Mouse (Mus musculus): ENCODE measurements around the gene Fam117a. TPM values are rescaled to one million over a fixed set of nuclear protein-coding genes. Genes with fewer than 3 reads are reported as not detected.
A peak's percentile ranks its signal among the peaks of the same experiment; 100 is the strongest.

Gene Fam117a
- total and polyA plus RNA-seq, 2 experiments = 1.8 to 7.4 TPM

- Histone ChIP-seq H3K36me3 (ENCODE audit: control insufficient read depth, insufficient read depth, low read length) (peaks cover 6% of the 10 kb centered on the region; the same call in 1 of the 2 replicates), H3K27ac (replicated peaks; ENCODE audit: insufficient read depth, low read depth, low read length) (no peak overlapping the region), H3K27me3 (ENCODE audit: control insufficient read depth, insufficient read depth, low read length) (no peaks in the 10 kb centered on the region), H3K79me2 (ENCODE audit: control insufficient read depth, insufficient read depth, low read length) (peaks cover 4% of the 10 kb centered on the region; the same call in 1 of the 2 replicates), H3K9ac (ENCODE audit: low read depth, low read length) (no peak overlapping the region), H3K4me3 (ENCODE audit: insufficient read depth, low read depth, low read length) (no peak overlapping the region), H3K4me1 (ENCODE audit: control insufficient read depth, insufficient read depth, low read length) (peaks cover 12% of the 10 kb centered on the region)
- WGBS = 39% methylated on average over 9 of the region's 9 CpGs
- no peak for DNase-seq (ENCODE audit: extremely low read depth, low read depth, low spot score)
- no peak for TF ChIP-seq CTCF (IDR thresholded peaks at IDR 0.05; ENCODE audit: low read depth, low read length)
- no peak for TF ChIP-seq POLR2A (IDR thresholded peaks at IDR 0.05; ENCODE audit: extremely low read depth, insufficient read depth, low read length)
Measured at GRCm38 (mm10) chr11:95384004-95384318, 47.1 kb downstream of the Fam117a start.

- Histone ChIP-seq H3K36me3 (ENCODE audit: control insufficient read depth, insufficient read depth, low read length) (peaks cover 11% of the 10 kb centered on the region; the same call in 1 of the 2 replicates), H3K27me3 (ENCODE audit: control insufficient read depth, insufficient read depth, low read length) (no peaks in the 10 kb centered on the region), H3K4me1 (ENCODE audit: control insufficient read depth, insufficient read depth, low read length) (peaks cover 12% of the 10 kb centered on the region), H3K9ac (ENCODE audit: low read depth, low read length) (peak within 1 kb of the TSS; percentile 85), H3K4me3 (ENCODE audit: insufficient read depth, low read depth, low read length) (peak within 1 kb of the TSS; percentile 83), H3K79me2 (ENCODE audit: control insufficient read depth, insufficient read depth, low read length) (peaks cover 4% of the 10 kb centered on the region; the same call in 1 of the 2 replicates), H3K27ac (replicated peaks; ENCODE audit: insufficient read depth, low read depth, low read length) (peak within 1 kb of the TSS; percentile 91)
- DNase-seq (ENCODE audit: extremely low read depth, low read depth, low spot score) = peak; percentile 97
- TF ChIP-seq POLR2A (IDR thresholded peaks at IDR 0.05; ENCODE audit: extremely low read depth, insufficient read depth, low read length) (0 out of 2 replicates have a peak, but pooled peaks have one; percentile 36), CTCF (IDR thresholded peaks at IDR 0.05; ENCODE audit: low read depth, low read length) (peak; percentile 97)
- under 1% methylated on average over 42 of the region's 42 CpGs for WGBS
Measured at GRCm38 (mm10) chr11:95384319-95384972, 47.6 kb downstream of the Fam117a start, which contains the start of gene Slc35b1. Gene Slc35b1 (plus strand): TSS chr11:95384692.

DNA sequence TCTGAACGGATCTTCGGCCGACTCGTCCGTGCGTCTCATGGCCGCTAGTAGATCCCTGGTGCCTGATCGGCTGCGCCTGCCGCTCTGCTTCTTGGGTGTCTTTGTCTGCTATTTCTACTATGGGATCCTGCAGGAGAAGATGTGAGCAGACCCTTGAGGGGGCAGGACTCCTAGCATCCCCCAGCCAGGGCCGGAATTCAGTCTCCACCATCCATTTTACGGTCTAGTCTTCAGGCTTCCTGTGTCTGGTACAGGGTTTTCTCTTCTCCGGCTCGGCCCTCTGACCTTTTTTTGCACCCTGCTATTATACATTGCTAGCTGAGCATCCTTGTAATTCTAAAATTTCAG is 48.1 kb downstream of the Fam117a start:
- Histone ChIP-seq H3K4me1 (ENCODE audit: control insufficient read depth, insufficient read depth, low read length) (peaks cover 12% of the 10 kb centered on the region), H3K79me2 (ENCODE audit: control insufficient read depth, insufficient read depth, low read length) (peaks cover 4% of the 10 kb centered on the region; the same call in 1 of the 2 replicates), H3K4me3 (ENCODE audit: insufficient read depth, low read depth, low read length) (peak overlapping the region; percentile 83), H3K36me3 (ENCODE audit: control insufficient read depth, insufficient read depth, low read length) (peaks cover 16% of the 10 kb centered on the region; the same call in 1 of the 2 replicates), H3K27me3 (ENCODE audit: control insufficient read depth, insufficient read depth, low read length) (no peaks in the 10 kb centered on the region), H3K27ac (replicated peaks; ENCODE audit: insufficient read depth, low read depth, low read length) (peak overlapping the region; percentile 91), H3K9ac (ENCODE audit: low read depth, low read length) (peak overlapping the region; percentile 85)
- DNase-seq (ENCODE audit: extremely low read depth, low read depth, low spot score) = no peak
- TF ChIP-seq CTCF (IDR thresholded peaks at IDR 0.05; ENCODE audit: low read depth, low read length) = no peak
- TF ChIP-seq POLR2A (IDR thresholded peaks at IDR 0.05; ENCODE audit: extremely low read depth, insufficient read depth, low read length) = no peak
- 1% methylated on average over 14 of the region's 14 CpGs for WGBS

- H3K79me2 ChIP-seq (ENCODE audit: control insufficient read depth, insufficient read depth, low read length) = peaks cover 4% of the 10 kb centered on the region; the same call in 1 of the 2 replicates
- no peak overlapping the region for H3K27ac ChIP-seq (replicated peaks; ENCODE audit: insufficient read depth, low read depth, low read length)
- H3K27me3 ChIP-seq (ENCODE audit: control insufficient read depth, insufficient read depth, low read length) = no peaks in the 10 kb centered on the region
- no peak for TF ChIP-seq CTCF (IDR thresholded peaks at IDR 0.05; ENCODE audit: low read depth, low read length)
- TF ChIP-seq POLR2A (IDR thresholded peaks at IDR 0.05; ENCODE audit: extremely low read depth, insufficient read depth, low read length) = no peak
- H3K4me3 ChIP-seq (ENCODE audit: insufficient read depth, low read depth, low read length) = no peak overlapping the region
- DNase-seq (ENCODE audit: extremely low read depth, low read depth, low spot score) = peak; percentile 49
- 32% methylated on average over 7 of the region's 7 CpGs for WGBS
- H3K9ac ChIP-seq (ENCODE audit: low read depth, low read length) = no peak overlapping the region
- H3K36me3 ChIP-seq (ENCODE audit: control insufficient read depth, insufficient read depth, low read length) = peaks cover 27% of the 10 kb centered on the region
- peaks cover 12% of the 10 kb centered on the region for H3K4me1 ChIP-seq (ENCODE audit: control insufficient read depth, insufficient read depth, low read length)
Measured at GRCm38 (mm10) chr11:95387354-95387753, 50.5 kb downstream of the Fam117a start.

- H3K27ac ChIP-seq (replicated peaks; ENCODE audit: insufficient read depth, low read depth, low read length) = no peak overlapping the region
- H3K36me3 ChIP-seq (ENCODE audit: control insufficient read depth, insufficient read depth, low read length) = peaks cover 27% of the 10 kb centered on the region
- 25% methylated on average over 3 of the region's 3 CpGs for WGBS
- H3K79me2 ChIP-seq (ENCODE audit: control insufficient read depth, insufficient read depth, low read length) = peaks cover 4% of the 10 kb centered on the region; the same call in 1 of the 2 replicates
- H3K9ac ChIP-seq (ENCODE audit: low read depth, low read length) = no peak overlapping the region
- peak; percentile 34; the same call in 1 of the 2 replicates for TF ChIP-seq CTCF (IDR thresholded peaks at IDR 0.05; ENCODE audit: low read depth, low read length)
- no peak for TF ChIP-seq POLR2A (IDR thresholded peaks at IDR 0.05; ENCODE audit: extremely low read depth, insufficient read depth, low read length)
- peaks cover 12% of the 10 kb centered on the region for H3K4me1 ChIP-seq (ENCODE audit: control insufficient read depth, insufficient read depth, low read length)
- peak; percentile 71 for DNase-seq (ENCODE audit: extremely low read depth, low read depth, low spot score)
- H3K4me3 ChIP-seq (ENCODE audit: insufficient read depth, low read depth, low read length) = no peak overlapping the region
- no peaks in the 10 kb centered on the region for H3K27me3 ChIP-seq (ENCODE audit: control insufficient read depth, insufficient read depth, low read length)
Measured at GRCm38 (mm10) chr11:95389006-95389405, 52.2 kb downstream of the Fam117a start.

DNA sequence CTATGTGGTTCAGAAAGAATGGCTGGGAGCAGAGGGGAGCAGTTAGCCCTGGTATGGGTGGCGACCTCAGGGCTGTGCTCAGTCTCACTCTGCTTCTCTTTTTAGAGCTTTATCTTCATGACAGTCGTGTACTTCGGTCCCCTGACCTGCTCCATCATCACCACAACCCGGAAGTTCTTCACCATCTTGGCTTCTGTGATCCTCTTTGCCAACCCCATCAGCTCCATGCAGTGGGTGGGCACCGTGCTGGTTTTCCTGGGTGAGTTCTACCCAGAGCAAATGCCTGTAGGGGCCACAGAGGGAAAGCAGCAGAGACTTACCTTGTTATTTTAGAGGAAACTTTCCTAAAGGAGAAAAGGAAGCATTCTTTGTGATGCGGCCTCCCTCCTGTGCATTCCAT is 53.6 kb downstream of the Fam117a start:
- Histone ChIP-seq H3K36me3 (ENCODE audit: control insufficient read depth, insufficient read depth, low read length) (peaks cover 27% of the 10 kb centered on the region), H3K9ac (ENCODE audit: low read depth, low read length) (no peak overlapping the region), H3K4me3 (ENCODE audit: insufficient read depth, low read depth, low read length) (no peak overlapping the region), H3K27me3 (ENCODE audit: control insufficient read depth, insufficient read depth, low read length) (no peaks in the 10 kb centered on the region), H3K27ac (replicated peaks; ENCODE audit: insufficient read depth, low read depth, low read length) (no peak overlapping the region), H3K4me1 (ENCODE audit: control insufficient read depth, insufficient read depth, low read length) (peaks cover 12% of the 10 kb centered on the region), H3K79me2 (ENCODE audit: control insufficient read depth, insufficient read depth, low read length) (no peaks in the 10 kb centered on the region)
- DNase-seq (ENCODE audit: extremely low read depth, low read depth, low spot score) = no peak
- TF ChIP-seq POLR2A (IDR thresholded peaks at IDR 0.05; ENCODE audit: extremely low read depth, insufficient read depth, low read length) (no peak), CTCF (IDR thresholded peaks at IDR 0.05; ENCODE audit: low read depth, low read length) (no peak)
- WGBS = 93% methylated on average over 6 of the region's 6 CpGs
